Comparison of ENCODE assay signal across 17 mouse cellular contexts in genomic region chr6:114062688-114063087, GRCm38 (mm10). TPM values are rescaled to one million over a fixed set of nuclear protein-coding genes. Genes with fewer than 3 reads are reported as not detected.
"Had no signal": no experiment of that assay in that cellular context is flagged by ENCODE, and none has a peak within 500 bp of the region (broad histone marks: within the 10 kb centered on the region; RNA-seq: fewer than 3 reads in every experiment).

No protein-coding gene starts in this region.

- H3K4me3 ChIP-seq: neural tube, embryonic 13.5 days; neural tube, embryonic 15.5 days; stomach, embryonic 15.5 days had no signal

- H3K4me1 ChIP-seq: neural tube, embryonic 13.5 days; stomach, embryonic 15.5 days had no signal

- H3K36me3 ChIP-seq: neural tube, embryonic 13.5 days; neural tube, embryonic 15.5 days; stomach, embryonic 15.5 days had no signal

- H3K4me2 ChIP-seq: neural tube, embryonic 13.5 days; neural tube, embryonic 15.5 days; stomach, embryonic 15.5 days had no signal

- H3K9me3 ChIP-seq: neural tube, embryonic 13.5 days; neural tube, embryonic 15.5 days; stomach, embryonic 15.5 days had no signal

- H3K27me3 ChIP-seq: neural tube, embryonic 13.5 days; neural tube, embryonic 15.5 days; stomach, embryonic 15.5 days had no signal

- H3K9ac ChIP-seq: neural tube, embryonic 13.5 days; neural tube, embryonic 15.5 days; stomach, embryonic 15.5 days had no signal

- H3K27ac ChIP-seq: neural tube, embryonic 13.5 days; neural tube, embryonic 15.5 days; stomach, embryonic 15.5 days; stomach, postnatal 0 days had no signal

- DNase-seq: retina, postnatal 1 day; right cerebral cortex, adult 18-20 months; right cerebral cortex, postnatal 14 days; right cerebral cortex, postnatal 25 days; right cerebral cortex, postnatal 4 days; spleen, adult 18-20 months; thymus, adult 18-20 months; thymus, adult 2 months; thymus, postnatal 14 days; thymus, postnatal 25 days; thymus, postnatal 36 days; thymus, postnatal 4 days had no signal

RNA-seq across cellular contexts. Expression of gene Atp2b2, which starts 20.3 kb away (rescaled TPM):
- total RNA-seq: neutrophil, adult 5-6 weeks had no signal
